Mouse (Mus musculus): Measurements from ENCODE around the gene Olfr1454.

Olfr1454 gene

GRCm38 (mm10) chr19:13060310-13060709 is at the start of gene Olfr1454:
Gene Olfr1454, plus strand, starts transcription at chr19:13060610.
- no peak for DNase-seq

GRCm38 (mm10) chr19:13028227-13028626 is 32.2 kb upstream of the Olfr1454 start, which contains the start of gene Olfr1453:
Gene Olfr1453, minus strand, starts transcription at chr19:13028327.
- DNase-seq = no peak

- DNase-seq = no peak
These were observed 33.5 kb downstream of the Olfr1454 start for GRCm38 (mm10) chr19:13093908-13094307.

GRCm38 (mm10) chr19:13097791-13098190 is 37.4 kb downstream of the Olfr1454 start, which contains the start of gene Olfr1457:
Gene Olfr1457, minus strand, starts transcription at chr19:13097891.
- no peak for DNase-seq

GRCm38 (mm10) chr19:13106675-13107074 is 46.3 kb downstream of the Olfr1454 start, which contains the start of gene Olfr1458:
Gene Olfr1458, minus strand, starts transcription at chr19:13106775.
- DNase-seq = no peak

Data from cerebellum, postnatal 36 days (tissue).